Mouse (Mus musculus) ES-E14 (cell line): Measurements from ENCODE around the gene Lemd1.

Source experiments
- CHD2 ChIP-seq: IDR thresholded peaks from 2 replicates; pipeline ENCODE4 v1.6.1; 2014; ENCODE audit warnings: mild to moderate bottlenecking, low read depth, low read length, inconsistent platforms
- HCFC1 ChIP-seq: IDR thresholded peaks from 2 replicates; pipeline ENCODE4 v1.6.1; 2012; ENCODE audit warnings: low read length, inconsistent platforms, borderline replicate concordance; ENCODE audit not compliant: insufficient read depth
- ZC3H11A ChIP-seq: IDR thresholded peaks from 2 replicates; pipeline ENCODE4 v1.6.1; 2012; ENCODE audit warnings: low read depth, mild to moderate bottlenecking, inconsistent platforms, low read length, borderline replicate concordance

- no peak for TF ChIP-seq HCFC1
- TF ChIP-seq CHD2: no peak
- no peak for TF ChIP-seq ZC3H11A
Observed at GRCm38 (mm10) chr1:132266791-132267557, 75.7 kb downstream of the Lemd1 start.
